Mouse (Mus musculus): ENCODE results near the gene Wnk4.

Gene Wnk4

DNA sequence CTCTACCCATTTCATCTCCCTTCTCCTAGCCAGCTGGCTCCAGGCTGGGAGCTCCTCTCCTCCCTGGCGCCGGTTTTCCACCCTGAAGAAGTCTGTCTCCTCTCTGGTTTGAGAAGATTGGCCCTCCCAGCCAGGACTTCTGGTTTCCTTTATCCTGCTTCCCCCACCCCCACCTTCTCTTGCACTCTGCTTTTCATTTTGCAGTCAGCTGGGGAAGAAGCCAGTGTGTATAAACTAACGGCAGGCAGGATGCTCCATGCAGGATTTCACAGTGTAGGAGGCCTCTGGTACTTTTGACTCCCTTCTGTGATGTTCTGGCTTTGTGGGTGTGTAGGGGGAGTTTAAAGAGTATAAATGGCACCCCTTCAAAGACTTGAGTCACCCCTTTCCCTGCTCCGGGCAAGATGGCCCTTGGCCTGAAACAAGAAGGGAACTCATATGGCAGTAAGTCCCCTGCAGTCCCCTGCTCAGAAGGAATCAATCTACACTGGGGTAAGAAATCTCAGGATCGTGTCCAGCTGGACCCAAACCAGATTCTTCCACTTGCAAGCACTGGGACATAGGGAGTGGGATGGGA, 22.2 kb upstream of the Wnk4 start:
- in situ Hi-C loops (cut with MseI, MboI) = no loop called here

GRCm38 (mm10) chr11:101245071-101245470, 15.3 kb upstream of the Wnk4 start:
- in situ Hi-C loops (cut with MseI, MboI) = loop anchor here (5.0 kb wide), 1 partner anchor 33 kb away; no protein-coding TSS in a partner anchor

- in situ Hi-C loops (cut with MseI, MboI) = loop anchor here (5.0 kb wide), 1 partner anchor 34 kb away; no protein-coding TSS in a partner anchor
These were observed 14.3 kb upstream of the Wnk4 start, which contains the start of gene Ramp2 for GRCm38 (mm10) chr11:101245855-101246701. Gene Ramp2 (plus strand): TSS chr11:101246028.

- in situ Hi-C loops (cut with MseI, MboI) = loop anchor here (5.0 kb wide), 1 partner anchor 34 kb away; no protein-coding TSS in a partner anchor
These were observed 13.7 kb upstream of the Wnk4 start for GRCm38 (mm10) chr11:101246702-101247012.

DNA sequence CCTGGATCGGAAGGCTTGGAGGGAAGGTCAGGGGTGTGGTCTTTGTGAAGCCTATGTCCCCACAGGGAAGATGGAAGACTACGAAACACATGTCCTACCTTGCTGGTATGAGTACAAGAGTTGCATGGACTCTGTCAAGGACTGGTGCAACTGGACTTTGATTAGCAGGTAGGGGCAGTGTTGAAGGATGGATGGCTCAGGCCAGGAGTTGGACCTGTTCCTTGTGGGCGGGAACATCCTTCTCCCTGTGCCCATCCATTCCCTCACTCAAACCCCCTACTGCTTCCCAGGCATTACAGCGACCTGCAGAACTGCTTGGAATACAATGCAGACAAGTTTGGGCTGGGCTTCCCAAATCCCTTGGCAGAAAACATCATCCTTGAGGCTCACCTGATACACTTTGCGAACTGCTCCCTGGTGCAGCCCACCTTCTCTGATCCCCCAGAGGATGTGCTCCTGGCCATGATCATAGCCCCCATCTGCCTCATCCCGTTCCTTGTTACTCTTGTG, 12.8 kb upstream of the Wnk4 start:
- in situ Hi-C loops (cut with MseI, MboI) = loop anchor here (5.0 kb wide), 1 partner anchor 35 kb away; no protein-coding TSS in a partner anchor

- in situ Hi-C loops (cut with MseI, MboI) = loop anchor here (5.0 kb wide), 1 partner anchor 36 kb away; no protein-coding TSS in a partner anchor
These were observed 11.9 kb upstream of the Wnk4 start for GRCm38 (mm10) chr11:101248258-101248994.

DNA sequence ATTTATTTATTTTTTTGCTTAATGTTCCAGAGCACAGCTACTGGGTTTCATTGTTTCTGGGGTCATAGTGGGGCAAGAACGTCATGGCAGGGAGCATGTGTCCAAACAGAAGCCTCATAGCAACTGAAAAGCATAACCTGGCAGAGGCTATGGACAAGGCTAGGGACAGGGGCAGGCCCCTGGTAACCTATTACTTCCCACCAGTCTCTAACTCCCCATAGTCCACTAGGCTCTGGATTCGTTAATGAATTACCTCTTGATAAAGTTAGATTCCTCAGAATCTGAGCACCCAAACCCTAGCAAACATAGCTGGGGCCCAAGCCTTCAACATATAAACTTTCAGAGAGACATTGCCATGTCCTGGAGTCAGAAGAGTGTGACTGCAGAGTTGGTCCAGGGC, 9.3 kb upstream of the Wnk4 start:
- in situ Hi-C loops (cut with MseI, MboI) = no loop called here

- in situ Hi-C loops (cut with MseI, MboI) = no loop called here
These were observed 7.4 kb upstream of the Wnk4 start for GRCm38 (mm10) chr11:101252941-101253340.

DNA sequence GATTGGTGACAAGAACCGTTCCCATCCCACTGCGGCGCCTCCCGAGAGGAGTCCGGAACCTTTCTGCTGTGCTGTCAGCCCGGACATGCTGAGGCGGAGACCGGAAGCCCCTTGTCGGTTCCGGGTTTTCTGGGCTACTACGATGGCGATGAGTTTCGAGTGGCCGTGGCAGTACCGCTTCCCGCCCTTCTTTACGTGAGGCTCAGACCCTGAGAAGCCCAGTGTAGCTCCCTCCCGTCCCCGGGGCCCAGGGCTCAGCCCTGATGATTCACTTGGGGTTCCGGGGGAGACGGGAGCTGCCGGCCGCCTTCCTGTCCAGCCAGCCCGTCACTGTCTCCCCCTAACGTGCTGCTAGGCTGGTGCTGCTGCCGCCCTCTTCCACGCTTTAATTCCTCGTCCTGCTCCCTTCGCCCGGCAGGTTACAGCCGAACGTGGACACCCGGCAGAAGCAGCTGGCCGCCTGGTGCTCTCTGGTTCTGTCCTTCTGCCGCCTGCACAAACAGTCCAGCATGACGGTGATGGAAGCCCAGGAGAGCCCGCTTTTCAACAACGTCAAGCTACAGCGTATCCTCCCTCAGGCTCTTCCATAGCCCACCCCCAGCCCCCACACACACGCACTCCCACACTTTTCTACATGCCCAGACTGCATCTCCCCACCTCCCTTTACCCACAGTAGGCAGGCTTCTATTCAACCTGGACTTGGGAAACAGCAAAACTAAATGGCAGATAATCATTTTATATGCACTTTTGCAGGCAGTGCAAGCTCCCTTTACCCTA, 6.6 kb upstream of the Wnk4 start, which contains the start of gene Vps25:
TSS of gene Vps25 (plus strand) at position 95 of the 777 bp plus-strand sequence.
- in situ Hi-C loops (cut with MseI, MboI) = no loop called here

- in situ Hi-C loops (cut with MseI, MboI) = no loop called here
These were observed 4.3 kb upstream of the Wnk4 start for GRCm38 (mm10) chr11:101255826-101256775.

- in situ Hi-C loops (cut with MseI, MboI) = no loop called here
These were observed 1.1 kb upstream of the Wnk4 start for GRCm38 (mm10) chr11:101259261-101259712.

- in situ Hi-C loops (cut with MseI, MboI) = no loop called here
These were observed 536 bp downstream of the Wnk4 start for GRCm38 (mm10) chr11:101260826-101261380.

GRCm38 (mm10) chr11:101262272-101262967, 2.1 kb downstream of the Wnk4 start:
- in situ Hi-C loops (cut with MseI, MboI) = no loop called here

- in situ Hi-C loops (cut with MseI, MboI) = no loop called here
These were observed 3.0 kb downstream of the Wnk4 start for GRCm38 (mm10) chr11:101263138-101263988.

GRCm38 (mm10) chr11:101263989-101264280, 3.6 kb downstream of the Wnk4 start:
- in situ Hi-C loops (cut with MseI, MboI) = no loop called here

- in situ Hi-C loops (cut with MseI, MboI) = no loop called here
These were observed 4.6 kb downstream of the Wnk4 start for GRCm38 (mm10) chr11:101264954-101265471.

DNA sequence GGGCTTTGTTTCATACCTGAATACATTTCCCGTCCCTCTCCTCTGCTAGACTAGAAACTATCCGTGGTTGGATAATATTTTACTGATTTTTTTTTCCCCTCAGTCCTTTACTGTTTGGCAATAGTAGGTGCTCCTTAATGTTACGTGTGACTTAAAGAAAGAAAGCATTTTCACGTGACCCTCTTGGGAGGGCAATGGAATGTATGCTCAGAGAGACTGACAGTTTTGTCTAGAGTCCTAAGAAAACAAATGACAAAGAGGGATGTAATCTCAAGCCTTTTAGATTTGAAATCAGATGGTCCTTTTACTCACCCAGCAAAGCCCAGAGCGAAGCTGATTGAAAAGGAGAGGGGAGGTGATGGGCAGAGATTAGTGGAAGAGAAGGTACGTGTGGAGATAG, 5.5 kb downstream of the Wnk4 start:
- in situ Hi-C loops (cut with MseI, MboI) = no loop called here

GRCm38 (mm10) chr11:101269577-101270116, 9.3 kb downstream of the Wnk4 start:
- in situ Hi-C loops (cut with MseI, MboI) = no loop called here

Data from mouse trophoblast stem cell (cell line).